Mouse (Mus musculus) MEL-GATA-1-ER (cell line): Measurements from ENCODE around the gene Pcdh9.
A peak's percentile ranks its signal among the peaks of the same experiment; 100 is the strongest.
"Not testable (repeated sequence)": the region's sequence is repeated elsewhere in the genome, so short reads cannot be mapped to it uniquely, and the experiment has no call there.

ENCODE experiments used
- DNase-seq: peaks from one replicate; pipeline ENCODE4 v3.0.0-alpha.2; 2012; ENCODE audit warnings: low read depth; ENCODE audit errors: extremely low read depth

The Pcdh9 gene

DNA sequence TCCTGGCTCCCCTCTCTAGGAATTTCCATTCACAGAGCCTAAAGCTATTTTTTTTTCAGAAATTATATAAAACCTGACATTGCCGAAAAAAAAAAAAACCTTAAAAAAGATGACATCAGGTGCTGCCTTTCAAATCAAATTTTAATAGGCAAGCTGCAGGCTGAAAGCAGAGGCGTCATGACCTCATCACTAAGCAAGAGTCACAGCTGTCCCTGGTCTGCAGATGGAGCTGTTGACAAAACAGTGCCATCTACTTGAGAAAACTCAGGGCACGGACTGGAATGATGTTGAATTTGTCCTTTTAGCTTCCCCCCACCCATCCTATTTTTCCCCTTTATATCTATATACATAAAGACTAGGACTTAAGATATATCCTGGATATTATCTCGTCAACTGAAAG is 509.3 kb downstream of the Pcdh9 start:
- no peak for DNase-seq

DNA sequence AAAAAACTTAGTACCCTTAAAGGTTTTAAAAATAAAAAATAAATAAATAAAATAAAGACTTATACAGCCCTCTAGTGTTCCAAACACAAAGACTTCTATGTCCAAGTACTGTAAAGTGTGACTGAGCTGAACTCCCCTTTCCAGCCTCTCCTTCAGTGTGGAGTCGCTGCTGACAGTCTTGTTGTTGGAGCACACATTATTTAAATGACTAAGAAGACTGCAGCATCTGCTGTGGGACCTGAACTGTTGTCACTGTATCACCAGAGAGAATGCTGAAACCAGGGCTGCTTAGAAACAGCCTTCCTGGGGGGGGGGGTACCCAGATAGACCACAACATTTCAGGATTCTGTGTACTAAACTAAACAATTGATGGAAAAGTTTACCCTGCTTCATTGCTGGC is 509.7 kb downstream of the Pcdh9 start:
- DNase-seq: no peak

DNA sequence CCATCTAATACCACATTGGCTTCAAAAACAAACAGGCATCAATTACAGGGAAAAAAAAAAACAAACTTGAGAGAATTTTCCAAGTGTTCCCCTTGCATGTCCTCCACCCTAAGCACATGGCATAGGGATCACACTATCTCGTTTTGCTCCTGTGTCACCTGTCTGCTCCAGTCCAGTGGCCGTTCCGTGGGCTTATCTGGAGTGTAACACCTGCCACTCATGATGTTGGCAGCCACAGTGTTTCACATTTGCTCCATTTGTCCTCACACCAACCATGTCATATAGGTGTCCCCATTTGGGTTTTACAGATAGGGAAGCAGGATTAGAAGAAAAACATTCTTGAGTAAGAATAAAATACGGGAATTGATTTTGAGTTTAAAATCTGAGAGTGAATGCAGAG is 514.3 kb downstream of the Pcdh9 start:
- no peak for DNase-seq

DNA sequence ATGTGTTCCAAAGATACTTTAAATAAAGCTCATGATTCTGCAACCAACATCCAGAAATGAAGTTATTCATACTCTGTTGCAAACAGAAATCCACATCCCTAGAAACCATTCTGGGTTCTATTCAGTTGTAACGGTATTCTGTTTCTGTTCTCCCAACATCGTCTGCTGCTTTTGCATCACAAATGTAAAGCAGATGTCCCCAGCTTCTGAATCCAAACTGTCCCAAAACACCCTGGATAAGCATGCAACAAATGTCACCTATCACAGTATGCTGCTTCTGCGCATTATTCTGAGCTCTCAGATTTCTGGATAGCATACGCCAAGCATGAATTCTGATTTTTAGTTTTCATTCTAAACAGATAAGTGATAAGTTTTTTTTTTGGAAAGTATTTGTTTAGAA is 516.3 kb downstream of the Pcdh9 start:
- DNase-seq: no peak

DNA sequence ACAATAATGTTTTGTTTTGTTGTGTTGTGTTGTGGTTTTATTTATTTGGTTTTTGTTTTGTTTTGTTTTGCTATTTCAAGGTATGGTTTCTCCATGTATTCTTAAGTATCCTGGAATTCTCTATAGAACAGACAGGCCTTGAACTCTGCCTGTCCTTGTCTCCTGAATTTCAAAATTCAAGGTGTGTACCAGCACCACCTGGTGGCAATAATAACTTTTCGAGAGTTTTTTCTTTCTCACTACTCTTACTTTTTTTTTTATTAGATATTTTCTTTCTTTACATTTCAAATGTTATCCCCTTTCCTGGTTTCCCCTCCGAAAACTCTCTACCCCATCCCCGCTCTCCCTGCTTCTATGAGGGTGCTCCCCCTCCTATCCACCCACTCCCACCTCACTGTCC is 536.3 kb downstream of the Pcdh9 start:
- DNase-seq: no peak

DNA sequence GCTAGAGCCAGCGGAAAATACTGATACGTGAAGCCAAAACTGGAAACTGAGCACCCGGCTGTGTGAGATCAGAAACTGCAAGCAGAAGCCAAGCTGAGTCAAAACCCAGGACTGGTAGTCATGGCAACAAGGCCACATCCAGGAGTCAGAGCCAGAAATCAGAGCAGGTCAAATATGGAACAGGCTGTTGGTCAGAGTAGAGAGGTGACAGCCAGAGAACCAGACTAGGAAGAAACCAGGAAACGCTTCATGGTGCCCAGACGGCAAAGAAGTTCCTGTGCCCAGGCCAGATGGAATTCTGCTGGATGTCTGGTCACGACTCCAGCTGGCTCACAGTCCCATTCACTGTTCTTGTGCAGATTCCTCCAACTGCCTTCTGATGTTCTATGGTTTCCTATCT is 539.6 kb downstream of the Pcdh9 start:
- DNase-seq: no peak

DNA sequence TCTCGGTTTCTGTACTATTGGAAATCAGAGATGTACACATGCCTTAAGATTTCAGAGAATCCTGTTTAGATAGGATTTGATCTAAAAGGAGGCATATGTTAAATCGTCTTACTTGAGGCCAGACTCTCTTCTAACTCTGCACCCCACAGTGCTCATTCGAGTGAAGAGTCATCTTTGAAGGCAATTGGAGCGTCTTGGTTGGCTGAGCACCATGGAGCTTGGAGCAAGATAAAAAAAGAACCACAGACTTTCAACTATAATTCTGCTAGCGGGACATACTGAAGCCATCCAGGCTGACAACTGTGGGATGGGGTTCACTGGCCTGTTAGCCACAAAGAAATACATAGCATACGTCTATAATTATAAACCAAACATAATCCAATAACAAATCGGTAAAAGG is 541.3 kb downstream of the Pcdh9 start:
- no peak for DNase-seq

DNA sequence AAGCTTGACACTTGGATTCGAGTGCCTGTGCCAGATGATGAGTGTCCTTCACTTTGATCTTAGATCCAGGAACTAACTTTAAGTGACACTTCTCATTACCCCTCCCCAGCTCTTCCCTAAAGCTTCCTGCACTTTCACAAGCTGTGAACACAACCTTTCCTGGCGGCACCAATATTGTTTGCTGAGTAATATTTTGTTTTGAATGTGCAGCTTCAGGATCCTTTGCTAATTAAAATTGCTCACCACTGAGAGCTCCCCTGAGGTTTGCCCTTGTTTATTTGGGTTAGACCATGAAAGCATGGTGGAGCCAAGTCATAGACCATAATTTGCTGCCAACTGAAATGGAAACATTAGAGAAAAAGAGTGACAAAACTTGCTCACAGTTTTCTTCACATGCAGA is 543.4 kb downstream of the Pcdh9 start:
- DNase-seq: no peak

DNA sequence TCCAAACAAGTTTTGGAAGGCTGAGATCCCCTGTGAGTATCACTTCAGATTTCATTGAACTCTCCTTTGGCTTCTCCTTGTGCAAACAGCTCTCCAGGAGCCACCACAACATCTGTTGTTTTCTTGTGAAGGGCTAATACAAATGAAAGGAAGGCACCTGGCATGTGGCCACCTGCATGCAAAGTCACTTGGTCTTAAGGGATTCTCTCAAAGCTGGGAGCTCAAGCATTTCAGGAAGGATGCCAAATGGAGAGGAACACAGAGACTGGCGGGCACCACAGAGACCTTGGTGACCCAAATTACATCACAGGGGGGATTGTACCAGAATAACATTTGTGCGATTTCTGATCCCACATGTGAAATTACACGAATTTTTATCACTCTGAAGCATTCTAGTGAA is 547.7 kb downstream of the Pcdh9 start:
- DNase-seq: no peak

DNA sequence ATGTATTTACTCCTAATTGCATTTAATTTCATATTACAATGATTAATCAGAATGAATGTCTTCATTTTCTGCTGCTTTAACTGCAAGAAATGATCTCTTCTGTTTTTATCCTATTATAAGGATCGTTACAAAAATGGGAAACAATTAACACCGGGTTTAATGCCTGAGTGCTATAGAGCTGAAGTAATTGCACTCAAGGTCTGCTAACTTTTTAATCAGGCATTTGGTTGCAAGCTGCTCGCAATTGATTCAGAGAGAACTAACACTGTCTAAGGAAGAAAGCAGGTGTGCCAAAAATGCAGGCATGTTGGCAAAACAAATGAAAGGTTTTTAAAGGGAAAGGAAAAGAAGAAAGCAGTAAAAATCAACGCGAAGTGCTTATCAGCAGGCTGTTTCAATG is 549.1 kb downstream of the Pcdh9 start:
- DNase-seq: no peak

DNA sequence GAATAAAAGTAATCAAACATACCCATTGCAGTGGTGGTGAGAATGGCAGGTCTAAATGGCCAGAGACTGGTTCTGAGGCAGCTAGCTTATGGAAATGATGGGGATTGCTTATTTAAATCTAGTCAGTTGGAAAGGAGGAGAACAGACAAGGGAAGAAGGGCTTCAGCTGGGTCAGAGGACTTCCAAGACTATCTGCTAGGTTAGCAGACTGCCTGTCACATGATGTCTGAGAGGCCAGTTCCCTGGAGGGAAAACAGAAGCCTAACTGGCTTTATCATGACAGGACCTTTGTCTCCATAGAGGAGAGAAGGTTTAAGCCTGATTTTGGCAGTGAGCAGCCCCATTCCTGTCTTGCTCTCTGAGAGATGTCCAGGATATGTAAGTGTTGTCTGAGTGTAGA is 561.2 kb downstream of the Pcdh9 start:
- DNase-seq: no peak

DNA sequence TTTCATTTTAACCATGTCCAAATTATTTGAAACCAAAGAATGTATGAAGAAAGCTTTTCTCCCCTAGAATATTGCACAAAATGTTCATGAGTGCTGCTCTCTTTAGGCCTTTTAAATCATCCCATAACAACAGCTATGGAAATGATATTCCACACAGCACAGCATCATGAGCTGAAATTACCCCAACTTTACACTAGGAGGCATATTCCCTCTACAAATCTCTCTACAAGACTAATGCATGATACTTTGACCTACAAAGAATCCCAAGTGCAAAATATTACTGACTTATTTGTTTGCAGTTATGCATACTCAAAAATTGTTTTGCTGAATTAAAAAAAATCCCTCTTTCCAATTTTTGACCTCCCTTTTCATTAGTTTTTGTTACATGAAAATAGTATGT is 573.1 kb downstream of the Pcdh9 start:
- no peak for DNase-seq

DNA sequence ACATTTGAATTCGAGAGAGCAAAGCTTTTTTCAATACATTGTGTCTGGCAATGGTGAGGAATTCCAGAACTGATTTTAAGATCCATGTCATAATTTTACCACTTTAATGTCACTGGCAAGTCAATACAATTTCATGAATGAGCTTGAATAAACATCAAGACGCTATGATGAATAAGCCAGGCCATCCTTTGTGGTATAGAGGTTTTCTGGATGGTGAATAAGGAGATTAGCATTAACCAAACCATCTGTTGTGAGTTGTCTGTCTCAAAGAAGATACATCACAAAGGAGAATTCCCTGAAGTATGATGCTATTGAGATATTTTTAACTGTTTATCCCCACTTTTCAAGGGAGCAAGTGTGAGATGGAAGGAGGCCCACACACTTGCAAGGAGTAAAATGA is 602.1 kb downstream of the Pcdh9 start:
- no peak for DNase-seq

DNA sequence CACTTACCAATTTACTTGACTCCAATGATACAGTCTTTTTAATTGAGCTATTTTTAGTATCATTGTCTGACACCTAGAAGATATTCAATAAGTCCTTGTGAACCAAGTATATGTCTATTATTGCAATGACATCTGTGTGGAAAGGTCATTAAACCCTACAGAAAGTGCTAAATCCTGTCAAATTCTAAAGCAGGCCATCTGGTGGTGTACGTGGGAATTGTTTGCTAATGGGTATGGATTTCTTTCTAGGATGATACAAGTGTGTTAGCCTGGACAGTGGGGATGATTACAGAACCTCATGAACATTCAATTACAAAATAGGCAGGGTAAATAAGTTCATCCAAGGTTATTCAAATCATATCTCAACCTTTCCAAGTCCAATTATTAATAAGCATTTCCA is 602.8 kb downstream of the Pcdh9 start:
- peak; percentile 5 for DNase-seq

DNA sequence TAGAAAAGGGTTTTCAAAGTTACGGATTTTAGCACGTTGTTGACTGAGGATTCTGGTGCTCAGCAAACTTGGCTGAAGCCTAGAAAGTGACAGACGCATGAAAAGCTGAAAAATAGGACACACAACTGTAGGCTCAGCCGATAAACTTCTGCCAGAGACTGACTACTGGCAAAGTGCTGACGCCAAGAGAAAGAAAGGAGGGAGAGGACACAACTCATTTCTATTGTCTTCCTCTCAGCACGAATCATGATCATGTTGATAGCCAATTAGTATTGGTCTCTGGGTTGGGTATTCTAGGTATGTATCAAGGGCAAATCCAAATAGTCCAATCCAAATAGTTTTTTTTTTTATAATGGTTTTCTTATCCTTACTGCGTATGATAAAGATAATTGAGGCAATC is 605.3 kb downstream of the Pcdh9 start:
- DNase-seq: no peak

DNA sequence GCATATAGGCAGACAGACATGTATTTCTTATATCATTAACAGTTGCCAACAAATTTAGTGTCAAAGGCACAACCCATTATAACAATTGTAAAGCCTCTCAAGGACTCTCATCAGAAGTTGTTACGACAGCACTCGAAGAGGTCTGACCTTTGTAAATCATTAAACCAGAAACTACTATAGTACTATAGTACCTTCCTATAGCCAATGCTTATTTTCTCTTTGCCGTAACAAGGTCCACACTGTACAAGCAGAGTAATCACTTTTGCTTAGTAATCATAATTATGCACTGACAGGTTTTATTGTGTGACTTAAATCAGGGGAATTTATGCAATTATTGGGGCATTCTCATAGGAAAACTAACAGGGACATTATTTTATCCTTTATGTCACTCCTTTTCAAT is 606.5 kb downstream of the Pcdh9 start:
- DNase-seq: no peak

DNA sequence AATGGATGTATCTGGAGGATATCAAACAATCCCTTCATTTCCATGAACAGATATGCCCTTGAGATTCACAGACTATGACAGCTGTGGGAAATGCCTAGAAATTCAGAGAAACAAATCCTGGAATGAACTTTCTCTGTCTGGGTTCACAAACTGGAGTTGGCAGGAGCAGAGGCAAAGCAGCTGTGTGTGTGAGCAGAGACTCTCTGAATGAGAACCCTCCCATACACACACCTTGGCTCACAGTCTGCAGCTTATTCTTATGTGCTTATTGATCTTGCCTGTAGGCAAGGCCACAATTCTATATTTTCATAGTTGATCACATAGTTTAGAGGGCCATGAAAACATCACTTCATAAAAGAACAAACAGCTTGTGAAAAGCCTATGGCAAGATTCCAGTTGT is 614.8 kb downstream of the Pcdh9 start:
- no peak for DNase-seq

DNA sequence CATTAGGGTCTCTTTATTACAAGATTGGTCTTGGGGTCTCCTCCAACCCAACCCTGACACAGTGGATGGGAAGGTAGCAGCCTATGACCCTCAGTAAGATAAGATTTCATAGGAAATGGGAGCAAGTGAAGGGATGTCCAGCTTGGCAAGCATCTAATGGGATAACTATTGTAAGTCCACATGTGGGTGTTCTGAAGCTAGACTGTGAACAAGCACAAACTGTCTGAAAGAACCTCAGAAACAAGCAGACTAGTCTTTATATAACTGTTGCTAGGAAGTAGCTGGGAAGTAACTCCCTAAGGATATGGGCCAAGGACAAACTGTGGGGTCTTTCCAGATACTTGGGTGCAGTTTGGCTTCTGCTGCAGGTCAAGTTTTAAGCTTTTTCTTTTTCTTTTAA is 615.7 kb downstream of the Pcdh9 start:
- no peak for DNase-seq

DNA sequence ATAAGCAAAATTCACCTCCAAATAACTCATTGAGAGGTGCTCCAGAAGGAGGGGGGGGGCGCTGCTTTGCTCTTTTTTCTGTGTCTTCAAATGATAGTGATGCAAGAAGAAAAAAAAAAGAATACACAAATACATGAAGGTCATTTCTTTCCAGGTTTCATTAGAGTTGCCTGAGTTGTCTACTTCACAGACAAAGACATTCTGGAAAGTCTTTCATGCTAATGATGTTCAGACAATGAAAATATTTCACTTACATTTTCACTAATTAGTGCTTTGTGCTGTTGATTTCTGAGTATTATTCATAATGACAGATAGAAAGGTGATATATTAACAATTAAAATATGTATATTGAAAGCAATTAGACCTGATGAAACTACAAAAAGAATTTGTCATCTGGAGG is 637.1 kb downstream of the Pcdh9 start:
- no peak for DNase-seq

DNA sequence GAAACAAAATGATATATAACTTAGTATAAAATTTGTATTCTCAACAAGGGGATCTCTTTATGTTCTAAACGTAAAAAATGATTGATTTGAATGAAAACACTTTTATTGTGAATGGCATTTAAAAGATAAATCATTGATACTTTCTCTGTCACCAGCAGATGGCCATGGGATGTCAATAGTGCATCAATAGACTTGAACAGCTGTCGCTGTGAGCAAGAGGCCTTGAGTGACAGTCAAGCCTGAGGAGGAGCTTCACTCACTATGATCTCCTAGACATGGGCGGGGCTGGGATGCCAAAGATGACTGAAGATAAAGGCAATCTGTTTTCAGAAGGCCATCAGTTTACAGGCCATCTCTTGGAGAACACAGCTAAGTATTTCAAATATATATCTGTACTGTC is 650.2 kb downstream of the Pcdh9 start:
- DNase-seq: no peak

DNA sequence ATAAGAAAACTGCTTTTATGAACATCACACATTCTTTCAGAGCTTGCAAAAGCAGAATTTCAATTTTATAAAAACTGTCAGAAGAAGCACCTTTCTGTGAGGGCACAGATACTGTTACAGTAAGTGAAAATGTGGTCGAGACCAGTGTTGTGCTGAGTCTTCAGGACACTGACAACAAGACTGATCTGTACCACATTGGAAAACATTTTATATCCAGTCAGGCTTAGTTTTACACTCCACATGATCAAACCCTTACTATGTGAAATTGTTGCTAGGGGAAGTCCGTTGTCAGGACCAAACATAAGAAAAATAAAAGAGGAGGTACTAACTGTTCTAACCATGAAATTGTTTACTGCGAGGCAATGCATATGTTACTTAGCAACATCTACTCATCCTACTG is 656.1 kb downstream of the Pcdh9 start:
- DNase-seq: no peak

DNA sequence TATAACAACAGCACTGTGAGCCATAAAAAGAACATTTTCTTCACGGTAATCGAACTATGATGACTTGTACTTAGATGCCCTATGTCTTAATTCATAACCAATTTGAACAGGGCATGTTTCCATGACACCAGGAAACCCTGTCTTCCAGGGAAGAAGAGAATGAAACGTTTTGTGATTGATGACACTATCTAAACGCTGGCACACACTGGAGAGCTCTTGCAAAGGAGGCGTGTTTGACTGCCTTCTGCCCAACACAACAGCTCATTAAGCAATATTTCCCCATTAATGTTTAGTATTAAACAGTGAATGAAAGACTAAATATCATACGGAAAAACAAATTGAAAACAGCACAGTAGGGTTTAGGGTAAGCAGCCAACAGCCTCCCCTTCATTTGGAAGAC is 656.9 kb downstream of the Pcdh9 start:
- no peak for DNase-seq

DNA sequence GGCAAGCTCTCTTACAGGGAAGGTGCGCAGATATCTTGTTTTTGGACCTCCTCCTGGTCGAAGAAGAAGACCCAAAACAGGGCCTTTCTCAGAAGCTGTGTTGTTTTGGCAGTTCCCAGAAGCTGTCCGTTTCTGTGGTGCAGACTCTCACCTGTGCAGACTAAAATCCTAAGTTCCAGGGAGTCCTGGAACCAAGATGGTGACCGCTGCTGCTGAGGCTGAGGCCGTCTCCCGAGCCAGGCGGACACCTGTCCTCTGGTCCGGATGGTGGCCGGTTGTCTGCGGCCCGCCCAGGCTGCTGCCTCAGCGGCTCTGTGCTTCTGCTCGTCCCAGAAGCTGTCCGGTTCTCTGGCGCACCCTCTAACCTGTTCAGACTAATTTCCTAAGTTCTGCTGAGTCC is 675.6 kb downstream of the Pcdh9 start:
- not testable (repeated sequence) for DNase-seq

DNA sequence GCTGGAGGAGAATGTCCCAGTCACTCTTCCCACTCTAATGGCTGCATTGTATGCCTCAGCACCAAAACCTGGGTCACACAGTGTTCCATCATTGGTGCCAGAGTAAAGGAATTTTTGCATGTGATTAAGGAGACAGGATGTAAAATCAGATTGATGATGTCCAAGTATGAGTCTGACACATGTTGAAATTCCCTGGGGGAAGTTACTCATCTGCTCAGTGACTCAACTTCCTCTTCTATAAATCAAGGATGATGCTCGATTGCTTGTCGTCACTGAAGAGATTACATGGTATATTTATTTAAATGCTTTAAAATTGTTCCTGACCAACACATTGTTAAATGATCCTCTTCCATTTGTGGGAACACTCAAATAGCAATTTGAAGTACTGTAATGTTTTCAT is 690.7 kb downstream of the Pcdh9 start:
- no peak for DNase-seq
